Mouse (Mus musculus) MEL (cell line): ENCODE results near the gene Rassf2.

Experiments
- CHD1 ChIP-seq: IDR thresholded peaks from 2 replicates; pipeline ENCODE4 v1.6.1; 2012; ENCODE audit warnings: low read depth, mild to moderate bottlenecking, inconsistent platforms, low read length, improper control_type of control experiment
- CTCF ChIP-seq, 3 experiments: IDR thresholded peaks in 2 of 3; conservative IDR thresholded peaks in 1 of 3; 2 replicates each; pipeline ENCODE4 v1.5.1; 2011 to 2012; ENCODE audit warnings: low read length in 3 of 3, low read depth in 2 of 3, mild to moderate bottlenecking in 2 of 3, improper control_type of control experiment in 1 of 3, inconsistent platforms in 1 of 3, mixed read lengths in 1 of 3, moderate library complexity in 1 of 3; ENCODE audit not compliant: control insufficient read depth in 1 of 3, insufficient read depth in 1 of 3, poor library complexity in 1 of 3, severe bottlenecking in 1 of 3
- EP300 ChIP-seq, 2 experiments: IDR thresholded peaks; 2 replicates each; pipeline ENCODE4 v1.6.1; 2011; ENCODE audit warnings: improper control_type of control experiment in 2 of 2, low read length in 2 of 2, low read depth in 1 of 2, mild to moderate bottlenecking in 1 of 2
- ETS1 ChIP-seq: IDR thresholded peaks from 2 replicates; pipeline ENCODE4 v1.6.1; 2012; ENCODE audit warnings: low read depth, mild to moderate bottlenecking, inconsistent platforms, low read length, improper control_type of control experiment, moderate library complexity

GRCm38 (mm10) chr2:131996369-131996768 is 33.7 kb downstream of the Rassf2 start:
- TF ChIP-seq CTCF (IDR thresholded peaks at IDR 0.05 in 2 of 3, conservative IDR thresholded peaks at IDR 0.05 in 1 of 3; ENCODE audit: control insufficient read depth in 1 of 3, insufficient read depth in 1 of 3, low read depth in 2 of 3, low read length in 3 of 3, poor library complexity in 1 of 3, severe bottlenecking in 1 of 3) (no peak), ETS1 (no peak), CHD1 (no peak), EP300 (IDR thresholded peaks at IDR 0.05; ENCODE audit: low read depth in 1 of 2, low read length in 2 of 2) (no peak)
